Mouse (Mus musculus) adrenal gland, adult 10 weeks (tissue): ENCODE results near the gene Kirrel. TPM values are rescaled to one million over a fixed set of nuclear protein-coding genes. Genes with fewer than 3 reads are reported as not detected.

Experiments
- polyA plus RNA-seq: library from polyadenylated mRNA; stranded (reverse); fragments of 350-450 nt; fragmentation: Illumina TruSeq; extraction: RNeasy Lipid Tissue Mini Kit (QIAGEN cat#74804); gene quantifications from one replicate; pipeline ENCODE4 v1.2.3, GENCODE M21; 2014; ENCODE audit warnings: low read depth, low replicate concordance

The Kirrel gene
- polyA plus RNA-seq: 7.9 TPM

DNA sequence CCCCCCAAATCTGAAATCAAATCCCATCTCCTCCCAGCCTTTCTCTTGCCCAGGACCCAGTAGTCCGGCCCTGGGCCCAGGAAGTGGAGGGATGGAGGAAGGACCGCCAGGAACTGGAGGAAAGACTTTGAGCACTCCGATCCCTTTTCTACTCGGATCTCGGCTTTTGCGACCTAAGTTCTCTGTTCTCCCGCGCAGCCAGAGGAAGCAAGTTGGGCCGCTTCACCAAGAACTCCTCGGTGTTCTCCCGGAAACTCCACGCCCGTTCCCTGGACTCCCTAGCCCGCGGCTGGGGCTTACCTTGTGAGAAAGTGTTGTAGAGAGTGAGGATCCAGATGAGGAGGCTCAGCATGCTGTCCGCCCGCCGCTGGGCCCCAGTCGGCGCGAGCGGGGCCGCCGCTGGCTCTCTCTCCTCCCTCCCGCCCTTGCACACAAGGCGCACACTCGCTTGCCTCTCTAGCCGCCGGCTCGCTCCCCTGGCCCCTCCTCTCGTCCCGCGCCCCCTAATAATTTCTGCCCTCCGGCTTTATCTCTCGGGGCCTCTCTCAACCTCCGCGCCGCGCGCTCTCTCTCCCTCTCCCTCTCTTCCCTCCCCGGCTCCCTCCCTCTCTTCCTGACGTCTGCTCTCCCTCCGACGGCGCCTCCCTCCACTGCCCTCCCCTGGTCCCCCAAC, at the start of gene Kirrel:
Gene Kirrel (minus strand): TSS at position 652 of the 673 bp plus-strand sequence.

Other genes with a start within 250 kb of the Kirrel start
- gene Cd1d1, start 175.3 kb downstream of the Kirrel start, polyA plus RNA-seq: 939 TPM
- 1.3 TPM for gene Fcrls, start 89.0 kb upstream of the Kirrel start, polyA plus RNA-seq
- not detected for gene Cd5l, start 183.1 kb upstream of the Kirrel start, polyA plus RNA-seq
- gene Fcrl1, start 201.6 kb upstream of the Kirrel start, polyA plus RNA-seq: not detected